22 mouse cellular contexts compared by ENCODE assay signal in genomic region chr9:115287774-115288434, GRCm38 (mm10). TPM values are rescaled to one million over a fixed set of nuclear protein-coding genes. Genes with fewer than 3 reads are reported as not detected.
DNase-seq lines count a peak whose midpoint lies in the region; ATAC-seq and TF ChIP-seq lines count a peak whose summit lies in the region.
"Had no signal": no experiment of that assay in that cellular context is flagged by ENCODE, and none has a peak within 500 bp of the region (broad histone marks: within the 10 kb centered on the region; RNA-seq: fewer than 3 reads in every experiment).

No protein-coding gene starts in this region.

- no peak for DNase-seq in liver
- peak; percentile 36 to 66 for DNase-seq in kidney, postnatal 25 days
- no peak for DNase-seq in stomach, postnatal 0 days (ENCODE audit: low spot score)
- DNase-seq in heart, embryonic 10.5 days (ENCODE audit: low spot score) = no peak
- no peak for DNase-seq in left cerebral cortex, postnatal 25 days (ENCODE audit: low spot score in 2 of 2)
- DNase-seq: adrenal gland, postnatal 36 days; cerebellum, adult 2 months; heart, adult 18-20 months; layer of hippocampus, adult 9-11 months; lung, postnatal 14 days; right cerebral cortex, postnatal 14 days; thymus, postnatal 4 days had no signal

- TF ChIP-seq EP300 in stomach, postnatal 0 days (optimal IDR thresholded peaks at IDR 0.05) = no peak

- intact Hi-C loops in left cerebral cortex, postnatal 25 days (cut with DNase I) = no loop called here

- no peaks in the 10 kb centered on the region for H3K9me3 ChIP-seq in liver, embryonic 12.5 days (replicated peaks)
- no peaks in the 10 kb centered on the region for H3K9me3 ChIP-seq in intestine, postnatal 0 days (ENCODE audit: control insufficient read depth)
- no peaks in the 10 kb centered on the region for H3K9me3 ChIP-seq in stomach, postnatal 0 days (ENCODE audit: control insufficient read depth, low read length)
- H3K9me3 ChIP-seq in heart, embryonic 10.5 days = no peaks in the 10 kb centered on the region
- H3K9me3 ChIP-seq: heart, embryonic 15.5 days; hindbrain, embryonic 12.5 days; limb, embryonic 13.5 days; midbrain, embryonic 10.5 days; neural tube, embryonic 12.5 days had no signal

- peak; percentile 51; the same call in 1 of the 2 replicates for ATAC-seq in liver, embryonic 12.5 days
- peak; percentile 91 for ATAC-seq in intestine, postnatal 0 days
- peak; percentile 84 for ATAC-seq in stomach, postnatal 0 days (ENCODE audit: low FRiP score, low TSS enrichment)
- ATAC-seq: forebrain, embryonic 16.5 days; inflammation-experienced regulatory T-cells, adult 6 months had no signal

- no peak for TF ChIP-seq CTCF in intestine, postnatal 0 days (IDR thresholded peaks at IDR 0.05; ENCODE audit: low read depth)
- TF ChIP-seq CTCF in stomach, postnatal 0 days (IDR thresholded peaks at IDR 0.05; ENCODE audit: low read depth) = no peak

- no peaks in the 10 kb centered on the region for H3K27me3 ChIP-seq in liver, embryonic 12.5 days (replicated peaks)
- no peaks in the 10 kb centered on the region for H3K27me3 ChIP-seq in intestine, postnatal 0 days (replicated peaks; ENCODE audit: control insufficient read depth, insufficient read depth, low read length)
- H3K27me3 ChIP-seq in stomach, postnatal 0 days (ENCODE audit: control insufficient read depth, insufficient read depth, low read length) = no peaks in the 10 kb centered on the region
- H3K27me3 ChIP-seq in heart, embryonic 10.5 days (ENCODE audit: insufficient read depth, poor library complexity, severe bottlenecking) = no peaks in the 10 kb centered on the region
- H3K27me3 ChIP-seq: heart, embryonic 15.5 days; hindbrain, embryonic 12.5 days; limb, embryonic 13.5 days; neural tube, embryonic 12.5 days had no signal

- H3K9ac ChIP-seq in liver, embryonic 12.5 days = no peak overlapping the region
- no peak overlapping the region for H3K9ac ChIP-seq in intestine, postnatal 0 days (ENCODE audit: low read depth, low read length)
- no peak overlapping the region for H3K9ac ChIP-seq in stomach, postnatal 0 days (ENCODE audit: low read length)
- H3K9ac ChIP-seq: heart, embryonic 15.5 days; hindbrain, embryonic 12.5 days; limb, embryonic 13.5 days; neural tube, embryonic 12.5 days had no signal

- H3K27ac ChIP-seq in liver, embryonic 12.5 days = no peak overlapping the region
- H3K27ac ChIP-seq in intestine, postnatal 0 days (ENCODE audit: low read depth, low read length) = no peak overlapping the region
- no peak overlapping the region for H3K27ac ChIP-seq in stomach, postnatal 0 days (replicated peaks)
- H3K27ac ChIP-seq in heart, embryonic 10.5 days = no peak overlapping the region
- H3K27ac ChIP-seq: hindbrain, embryonic 12.5 days; limb, embryonic 13.5 days; midbrain, embryonic 10.5 days; neural tube, embryonic 12.5 days had no signal

- no peak overlapping the region for H3K4me2 ChIP-seq in liver, embryonic 12.5 days
- no peak overlapping the region; the same call in 1 of the 2 replicates for H3K4me2 ChIP-seq in intestine, postnatal 0 days (replicated peaks; ENCODE audit: low read depth)
- H3K4me2 ChIP-seq in stomach, postnatal 0 days (replicated peaks; ENCODE audit: low read depth) = no peak overlapping the region
- H3K4me2 ChIP-seq: heart, embryonic 15.5 days; hindbrain, embryonic 12.5 days; limb, embryonic 13.5 days; neural tube, embryonic 12.5 days had no signal

- H3K36me3 ChIP-seq in liver, embryonic 12.5 days = peaks cover 4% of the 10 kb centered on the region; the same call in 1 of the 2 replicates
- no peaks in the 10 kb centered on the region for H3K36me3 ChIP-seq in intestine, postnatal 0 days (ENCODE audit: control insufficient read depth, insufficient read depth)
- H3K36me3 ChIP-seq in stomach, postnatal 0 days (ENCODE audit: control insufficient read depth, insufficient read depth, low read length) = no peaks in the 10 kb centered on the region
- 0 out of 2 replicates have a peak, but pooled peaks cover 2% of the 10 kb centered on the region for H3K36me3 ChIP-seq in heart, embryonic 10.5 days
- H3K36me3 ChIP-seq: heart, embryonic 15.5 days; hindbrain, embryonic 12.5 days; limb, embryonic 13.5 days; neural tube, embryonic 12.5 days had no signal

- WGBS in liver, embryonic 12.5 days (ENCODE audit: insufficient replicate concordance) = 80% methylated on average over 6 of the region's 6 CpGs
- WGBS in intestine, postnatal 0 days = 56% methylated on average over 6 of the region's 6 CpGs
- 69% methylated on average over 6 of the region's 6 CpGs for WGBS in stomach, postnatal 0 days
- 90% methylated on average over 6 of the region's 6 CpGs for WGBS in heart, embryonic 10.5 days

- peaks cover 73% of the 10 kb centered on the region for H3K4me1 ChIP-seq in liver, embryonic 12.5 days
- H3K4me1 ChIP-seq in intestine, postnatal 0 days (replicated peaks; ENCODE audit: control insufficient read depth, insufficient read depth, low read length) = no peaks in the 10 kb centered on the region
- H3K4me1 ChIP-seq in stomach, postnatal 0 days (replicated peaks; ENCODE audit: control insufficient read depth, insufficient read depth) = no peaks in the 10 kb centered on the region
- peaks cover 41% of the 10 kb centered on the region for H3K4me1 ChIP-seq in heart, embryonic 10.5 days

- no peak overlapping the region for H3K4me3 ChIP-seq in liver, embryonic 12.5 days
- H3K4me3 ChIP-seq in intestine, postnatal 0 days (ENCODE audit: low read depth, low read length) = no peak overlapping the region
- H3K4me3 ChIP-seq in stomach, postnatal 0 days (ENCODE audit: low read depth, low read length) = no peak overlapping the region
- H3K4me3 ChIP-seq in heart, embryonic 10.5 days = no peak overlapping the region
- H3K4me3 ChIP-seq: erythroblast, embryonic 14.5 days; heart, embryonic 15.5 days; hindbrain, embryonic 12.5 days; limb, embryonic 13.5 days; midbrain, embryonic 10.5 days; neural tube, embryonic 12.5 days had no signal

RNA-seq across cellular contexts. Expression of gene Stt3b, which starts 22.3 kb away (rescaled TPM):
- 102 and 106 TPM in 2 replicates for polyA plus RNA-seq in liver, embryonic 12.5 days (2016; fragmentation: Nextera tagmentation; extraction: Ambion mirVana)
- polyA plus RNA-seq in intestine, postnatal 0 days (2015; fragmentation: Nextera tagmentation; extraction: Ambion mirVana) = 51.5 and 54.1 TPM in 2 replicates
- polyA plus RNA-seq in stomach, postnatal 0 days (2015; fragmentation: Nextera tagmentation; extraction: Ambion mirVana) = 48.9 and 49.6 TPM in 2 replicates
- polyA plus RNA-seq in heart, embryonic 10.5 days (2016; fragmentation: Nextera tagmentation; extraction: Ambion mirVana) = 101 TPM in 2 replicates
- 100 to 1,000 TPM in 1 of 2 experiments, 10 to 100 TPM in 1; 85.2 to 100 TPM for total RNA-seq in left cerebral cortex, postnatal 25 days (2021)

Comparison
In these comparisons a context has a peak if more than half of its experiments do, and no peak if none do; other contexts are left out.
1. DNase-seq: peak in kidney, postnatal 25 days (2 of 2); none in liver (single experiment), stomach, postnatal 0 days (single experiment), heart, embryonic 10.5 days (single experiment) and left cerebral cortex, postnatal 25 days (0 of 2).
2. Peak in every context shown above with its lines, with median percentiles within 50 percentile points of each other: ATAC-seq.